ENCODE assay signal across 8 mouse cellular contexts in the genomic region with DNA sequence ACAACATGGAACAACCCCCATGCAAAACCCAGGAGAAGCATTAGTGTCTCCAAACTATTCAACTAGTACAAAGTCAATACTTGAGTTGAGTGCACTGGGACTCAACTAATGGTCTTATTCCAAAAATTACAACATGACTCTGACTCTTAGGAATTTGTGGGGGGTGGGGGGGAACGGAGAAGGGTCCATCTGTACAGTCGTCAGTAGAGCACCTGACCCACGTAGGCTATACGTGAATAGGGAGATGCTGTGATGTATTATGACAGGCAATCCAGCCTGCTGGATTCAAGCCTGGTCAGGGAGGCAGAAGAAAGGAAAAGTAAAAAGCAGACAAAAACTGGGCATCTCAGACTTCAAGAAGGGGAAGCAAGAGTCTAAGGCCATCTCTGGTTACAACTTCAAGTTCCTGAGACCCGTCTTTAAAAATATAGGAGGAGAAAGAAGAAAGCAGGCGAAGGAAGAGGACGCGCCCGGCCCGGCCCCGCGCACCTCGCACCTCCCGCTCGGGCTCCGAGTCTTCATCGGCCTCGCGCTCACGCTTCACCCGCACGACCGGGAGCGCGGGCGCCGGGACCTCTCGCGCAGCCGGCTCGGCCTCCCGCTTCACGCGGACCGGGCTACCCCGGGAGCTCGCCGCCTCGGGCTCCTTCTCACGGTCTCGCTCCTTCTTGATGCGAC. TPM values are rescaled to one million over a fixed set of nuclear protein-coding genes. Genes with fewer than 3 reads are reported as not detected.
DNase-seq lines count a peak whose midpoint lies in the region; ATAC-seq and TF ChIP-seq lines count a peak whose summit lies in the region.

No protein-coding gene starts in this region.

- no peaks in the 10 kb centered on the region for H3K27me3 ChIP-seq in CH12.LX (replicated peaks)
- no peaks in the 10 kb centered on the region for H3K27me3 ChIP-seq in forebrain, embryonic 14.5 days (replicated peaks; ENCODE audit: control insufficient read depth, insufficient read depth, low read length)
- H3K27me3 ChIP-seq in liver, embryonic 15.5 days, result no peaks in the 10 kb centered on the region

- peaks cover 52% of the 10 kb centered on the region for H3K79me2 ChIP-seq in CH12.LX (replicated peaks; ENCODE audit: control insufficient read depth, extremely low read depth, insufficient read depth, poor library complexity, severe bottlenecking)

- dilution Hi-C loops in CH12.LX (cut with MboI; ENCODE audit: extremely low pct_ligation_motif_present, extremely low pct_unique_long_range_greater_than_20kb, low sequenced_read_pairs), result no loop called here

- H3K9ac ChIP-seq in CH12.LX (ENCODE audit: insufficient read depth, low read depth), result peak overlapping the region; percentile 93
- H3K9ac ChIP-seq in forebrain, embryonic 14.5 days (ENCODE audit: low read length), result peak overlapping the region; percentile 86
- peak overlapping the region; percentile 93 for H3K9ac ChIP-seq in liver, embryonic 15.5 days

- TF ChIP-seq CTCF in gastrocnemius, adult 2 months (IDR thresholded peaks at IDR 0.05), result no peak
- TF ChIP-seq CTCF in CH12.LX (conservative IDR thresholded peaks at IDR 0.05 in 1 of 2, IDR thresholded peaks at IDR 0.05 in 1 of 2; ENCODE audit: low read depth in 2 of 2, low read length in 2 of 2), result no peak

- TF ChIP-seq RAD21 in CH12.LX (IDR thresholded peaks at IDR 0.05; ENCODE audit: low read depth, low read length), result no peak

- DNase-seq in gastrocnemius, adult 2 months, result no peak
- no peak for DNase-seq in gastrocnemius, postnatal 36 days
- DNase-seq in CH12.LX (ENCODE audit: extremely low read depth), result peak; percentile 12
- DNase-seq in forebrain, embryonic 14.5 days (ENCODE audit: low spot score), result no peak
- DNase-seq in frontal cortex, adult 2 months (ENCODE audit: extremely low spot score in 1 of 2, low spot score in 1 of 2), result no peak
- DNase-seq in spleen, postnatal 36 days (ENCODE audit: low spot score in 2 of 2), result no peak
- DNase-seq in spleen, adult 12 weeks (ENCODE audit: low spot score), result no peak

- H3K27ac ChIP-seq in gastrocnemius, adult 2 months, result peak overlapping the region; percentile 97
- H3K27ac ChIP-seq in CH12.LX (ENCODE audit: insufficient read depth, low read depth), result no peak overlapping the region; the same call in 1 of the 2 replicates
- no peak overlapping the region; the same call in 1 of the 2 replicates for H3K27ac ChIP-seq in forebrain, embryonic 14.5 days (ENCODE audit: low read depth, low read length)
- peak overlapping the region; percentile 93 for H3K27ac ChIP-seq in liver, embryonic 15.5 days (replicated peaks)

- intact Hi-C loops in gastrocnemius, adult 2 months (cut with DNase I), result no loop called here
- intact Hi-C loops in gastrocnemius, postnatal 36 days (cut with DNase I), result no loop called here

- H3K4me3 ChIP-seq in gastrocnemius, adult 2 months, result peak overlapping the region; percentile 85
- H3K4me3 ChIP-seq in CH12.LX (replicated peaks in 1 of 3; ENCODE audit: low read depth in 2 of 3, low read length in 2 of 3, poor library complexity in 1 of 3), result peak overlapping the region; percentile 88 to 93 (median 90)
- peak overlapping the region; percentile 81 for H3K4me3 ChIP-seq in forebrain, embryonic 14.5 days (ENCODE audit: low read depth, low read length)
- H3K4me3 ChIP-seq in liver, embryonic 15.5 days (replicated peaks), result peak overlapping the region; percentile 93

- no peaks in the 10 kb centered on the region for H3K9me3 ChIP-seq in CH12.LX (replicated peaks; ENCODE audit: low read length)
- H3K9me3 ChIP-seq in forebrain, embryonic 14.5 days (replicated peaks; ENCODE audit: control insufficient read depth, low read length), result no peaks in the 10 kb centered on the region
- H3K9me3 ChIP-seq in liver, embryonic 15.5 days (replicated peaks), result no peaks in the 10 kb centered on the region

- peak; percentile 56 for ATAC-seq in forebrain, embryonic 14.5 days
- peak; percentile 66 for ATAC-seq in liver, embryonic 15.5 days (ENCODE audit: insufficient read depth)

- under 1% methylated on average over 42 of the region's 42 CpGs for WGBS in forebrain, embryonic 14.5 days
- WGBS in liver, embryonic 15.5 days (ENCODE audit: insufficient replicate concordance), result under 1% methylated on average over 42 of the region's 42 CpGs

- TF ChIP-seq POLR2A in CH12.LX (IDR thresholded peaks at IDR 0.05; ENCODE audit: low read depth, low read length), result no peak

- TF ChIP-seq EP300 in CH12.LX (IDR thresholded peaks at IDR 0.05; ENCODE audit: low read length), result no peak

- H3K4me2 ChIP-seq in CH12.LX (ENCODE audit: insufficient read depth, low read depth, poor library complexity, severe bottlenecking), result peak overlapping the region; percentile 91
- peak overlapping the region; percentile 95 for H3K4me2 ChIP-seq in forebrain, embryonic 14.5 days (ENCODE audit: low read length)
- peak overlapping the region; percentile 94 for H3K4me2 ChIP-seq in liver, embryonic 15.5 days

- in situ Hi-C loops in CH12.LX (cut with MboI; ENCODE audit: low pct_ligation_motif_present, low pct_unique_long_range_greater_than_20kb, low sequenced_read_pairs), result no loop called here

- peaks cover 13 to 56% of the 10 kb centered on the region in 2 experiments; a peak in 3 of 4 replicates for H3K4me1 ChIP-seq in CH12.LX (ENCODE audit: control insufficient read depth in 1 of 2, insufficient read depth in 2 of 2)
- H3K4me1 ChIP-seq in forebrain, embryonic 14.5 days (ENCODE audit: control insufficient read depth, insufficient read depth, low read length), result peaks cover 18% of the 10 kb centered on the region
- H3K4me1 ChIP-seq in liver, embryonic 15.5 days (replicated peaks), result peaks cover 76% of the 10 kb centered on the region

- H3K36me3 ChIP-seq in CH12.LX (replicated peaks in 1 of 2; ENCODE audit: control insufficient read depth in 1 of 2, insufficient read depth in 1 of 2, low read length in 1 of 2), result peaks cover 19 to 43% of the 10 kb centered on the region in 2 experiments
- peaks cover 25% of the 10 kb centered on the region for H3K36me3 ChIP-seq in forebrain, embryonic 14.5 days (ENCODE audit: control insufficient read depth, insufficient read depth, low read length)
- peaks cover 44% of the 10 kb centered on the region for H3K36me3 ChIP-seq in liver, embryonic 15.5 days (replicated peaks)

TF ChIP-seq in CH12.LX, 34 proteins besides CTCF, POLR2A, EP300 and RAD21 (continues in another document):
- no peak for TF ChIP-seq ZKSCAN1 (IDR thresholded peaks at IDR 0.05; ENCODE audit: borderline replicate concordance, low read depth, low read length)
- no peak for TF ChIP-seq MAFK (IDR thresholded peaks at IDR 0.05; ENCODE audit: insufficient replicate concordance, low read length)
- no peak for TF ChIP-seq CHD2 (IDR thresholded peaks at IDR 0.05; ENCODE audit: low read length)
- TF ChIP-seq MYC (IDR thresholded peaks at IDR 0.05; ENCODE audit: low read depth, low read length), result no peak
- TF ChIP-seq TBP (conservative IDR thresholded peaks at IDR 0.05; ENCODE audit: low read depth, low read length), result no peak
- no peak for TF ChIP-seq NELFE (IDR thresholded peaks at IDR 0.05; ENCODE audit: low read depth, low read length)

RNA-seq across cellular contexts. Expression of gene Usp39, which starts 0.4 kb away (rescaled TPM):
- total RNA-seq in gastrocnemius, adult 2 months (2021), result 10 to 100 TPM; 16.4 to 18.4 TPM
- 10 to 100 TPM; 18.1 to 18.2 TPM for total RNA-seq in gastrocnemius, postnatal 36 days (2021)
- total RNA-seq in CH12.LX (2012; rRNA removed), result 74.5 and 90.9 TPM in 2 replicates
- 138 TPM in 2 replicates for total RNA-seq in CH12.LX (2014; rRNA removed)
- 72.8 and 88.2 TPM in 2 replicates for polyA plus RNA-seq in CH12.LX (2012; ENCODE audit: insufficient read length, low read depth)
- polyA plus RNA-seq in forebrain, embryonic 14.5 days (2014; fragmentation: Nextera tagmentation; extraction: Ambion mirVana), result 72.7 and 76.3 TPM in 2 replicates
- 37.3 and 38.7 TPM in 2 replicates for polyA plus RNA-seq in liver, embryonic 15.5 days (2015; fragmentation: Nextera tagmentation; extraction: Ambion mirVana)
- polyA plus RNA-seq in frontal cortex, adult 2 months (2012; rRNA removed), result 30.2 and 31.8 TPM in 2 replicates

RNA-seq across cellular contexts. Expression of gene 0610030E20Rik, which starts 2.6 kb away (rescaled TPM):
- 10 to 100 TPM; 10.1 to 11.7 TPM for total RNA-seq in gastrocnemius, adult 2 months (2021)
- 1 to 10 TPM; 9.0 to 9.5 TPM for total RNA-seq in gastrocnemius, postnatal 36 days (2021)
- total RNA-seq in CH12.LX (2012; rRNA removed) (9.9 and 11.7 TPM in 2 replicates), CH12.LX (2014; rRNA removed) (7.2 and 7.7 TPM in 2 replicates)
- polyA plus RNA-seq in CH12.LX (2012; ENCODE audit: insufficient read length, low read depth), result 16.9 and 17.0 TPM in 2 replicates
- polyA plus RNA-seq in forebrain, embryonic 14.5 days (2014; fragmentation: Nextera tagmentation; extraction: Ambion mirVana), result 12.0 and 17.9 TPM in 2 replicates
- polyA plus RNA-seq in liver, embryonic 15.5 days (2015; fragmentation: Nextera tagmentation; extraction: Ambion mirVana), result 11.6 and 14.5 TPM in 2 replicates
- polyA plus RNA-seq in frontal cortex, adult 2 months (2012; rRNA removed), result 17.7 and 20.0 TPM in 2 replicates

RNA-seq across cellular contexts. Expression of gene Tmem150a, which starts 10.7 kb away (rescaled TPM):
- total RNA-seq in gastrocnemius, adult 2 months (2021), result 10 to 100 TPM; 21.0 to 24.2 TPM
- total RNA-seq in gastrocnemius, postnatal 36 days (2021), result 10 to 100 TPM; 16.9 to 18.8 TPM
- 0.17 and 0.59 TPM in 2 replicates for total RNA-seq in CH12.LX (2012; rRNA removed)
- total RNA-seq in CH12.LX (2014; rRNA removed), result 0.24 TPM in 1 of 2 replicates, not detected in the other
- polyA plus RNA-seq in CH12.LX (2012; ENCODE audit: insufficient read length, low read depth), result 0.82 and 0.93 TPM in 2 replicates
- polyA plus RNA-seq in forebrain, embryonic 14.5 days (2014; fragmentation: Nextera tagmentation; extraction: Ambion mirVana), result 19.3 and 21.3 TPM in 2 replicates
- polyA plus RNA-seq in liver, embryonic 15.5 days (2015; fragmentation: Nextera tagmentation; extraction: Ambion mirVana), result 52.0 and 62.6 TPM in 2 replicates
- polyA plus RNA-seq in frontal cortex, adult 2 months (2012; rRNA removed), result 33.2 and 33.5 TPM in 2 replicates

RNA-seq across cellular contexts. Expression of gene Rnf181, which starts 22.2 kb away (rescaled TPM):
- total RNA-seq in gastrocnemius, adult 2 months (2021), result 10 to 100 TPM; 24.9 to 26.6 TPM
- 10 to 100 TPM; 23.7 to 24.2 TPM for total RNA-seq in gastrocnemius, postnatal 36 days (2021)
- 51.0 and 63.2 TPM in 2 replicates for total RNA-seq in CH12.LX (2012; rRNA removed)
- 64.0 and 83.2 TPM in 2 replicates for total RNA-seq in CH12.LX (2014; rRNA removed)
- 73.7 and 88.7 TPM in 2 replicates for polyA plus RNA-seq in CH12.LX (2012; ENCODE audit: insufficient read length, low read depth)
- 123 and 129 TPM in 2 replicates for polyA plus RNA-seq in forebrain, embryonic 14.5 days (2014; fragmentation: Nextera tagmentation; extraction: Ambion mirVana)
- polyA plus RNA-seq in liver, embryonic 15.5 days (2015; fragmentation: Nextera tagmentation; extraction: Ambion mirVana), result 82.5 and 88.5 TPM in 2 replicates
- 87.6 and 99.4 TPM in 2 replicates for polyA plus RNA-seq in frontal cortex, adult 2 months (2012; rRNA removed)

RNA-seq across cellular contexts. Expression of gene Vamp5, which starts 35.7 kb away (rescaled TPM):
- total RNA-seq in gastrocnemius, adult 2 months (2021), result 100 to 1,000 TPM in 1 of 2 experiments, 10 to 100 TPM in 1; 97.5 to 102 TPM
- 100 to 1,000 TPM in 1 of 2 experiments, 10 to 100 TPM in 1; 83.0 to 107 TPM for total RNA-seq in gastrocnemius, postnatal 36 days (2021)
- 1.5 and 2.5 TPM in 2 replicates for total RNA-seq in CH12.LX (2012; rRNA removed)
- total RNA-seq in CH12.LX (2014; rRNA removed), result 0.50 and 0.59 TPM in 2 replicates
- polyA plus RNA-seq in CH12.LX (2012; ENCODE audit: insufficient read length, low read depth), result 0.90 and 2.2 TPM in 2 replicates
- polyA plus RNA-seq in forebrain, embryonic 14.5 days (2014; fragmentation: Nextera tagmentation; extraction: Ambion mirVana), result 13.8 and 17.7 TPM in 2 replicates
- 66.2 and 67.1 TPM in 2 replicates for polyA plus RNA-seq in liver, embryonic 15.5 days (2015; fragmentation: Nextera tagmentation; extraction: Ambion mirVana)
- polyA plus RNA-seq in frontal cortex, adult 2 months (2012; rRNA removed), result 8.7 and 13.3 TPM in 2 replicates

Comparison
In these comparisons a context has a peak if more than half of its experiments do, and no peak if none do; other contexts are left out.
1. H3K27ac ChIP-seq: peak in gastrocnemius, adult 2 months (single experiment) and liver, embryonic 15.5 days (single experiment); none in CH12.LX (single experiment) and forebrain, embryonic 14.5 days (single experiment).
2. RNA of gene Tmem150a, which starts 10.7 kb away (polyA plus RNA-seq): 52.0 to 62.6 TPM in liver, embryonic 15.5 days, 33.2 to 33.5 TPM in frontal cortex, adult 2 months and 19.3 to 21.3 TPM in forebrain, embryonic 14.5 days; 0.82 to 0.93 TPM in CH12.LX; every median in the first group is over 10 times any median in the second.
3. Peak in every context shown above with its lines, with median percentiles within 50 percentile points of each other: H3K4me3 ChIP-seq, H3K4me2 ChIP-seq and H3K9ac ChIP-seq.